Mouse (Mus musculus): ENCODE measurements at regions not wholly inside any gene's neighbourhood (a gene's known extent, or its start where the extent isn't known, plus 50 kb on each side); places are given as distances from the start of the nearest gene placed in this dataset.
A peak's percentile ranks its signal among the peaks of the same experiment; 100 is the strongest.

DNA sequence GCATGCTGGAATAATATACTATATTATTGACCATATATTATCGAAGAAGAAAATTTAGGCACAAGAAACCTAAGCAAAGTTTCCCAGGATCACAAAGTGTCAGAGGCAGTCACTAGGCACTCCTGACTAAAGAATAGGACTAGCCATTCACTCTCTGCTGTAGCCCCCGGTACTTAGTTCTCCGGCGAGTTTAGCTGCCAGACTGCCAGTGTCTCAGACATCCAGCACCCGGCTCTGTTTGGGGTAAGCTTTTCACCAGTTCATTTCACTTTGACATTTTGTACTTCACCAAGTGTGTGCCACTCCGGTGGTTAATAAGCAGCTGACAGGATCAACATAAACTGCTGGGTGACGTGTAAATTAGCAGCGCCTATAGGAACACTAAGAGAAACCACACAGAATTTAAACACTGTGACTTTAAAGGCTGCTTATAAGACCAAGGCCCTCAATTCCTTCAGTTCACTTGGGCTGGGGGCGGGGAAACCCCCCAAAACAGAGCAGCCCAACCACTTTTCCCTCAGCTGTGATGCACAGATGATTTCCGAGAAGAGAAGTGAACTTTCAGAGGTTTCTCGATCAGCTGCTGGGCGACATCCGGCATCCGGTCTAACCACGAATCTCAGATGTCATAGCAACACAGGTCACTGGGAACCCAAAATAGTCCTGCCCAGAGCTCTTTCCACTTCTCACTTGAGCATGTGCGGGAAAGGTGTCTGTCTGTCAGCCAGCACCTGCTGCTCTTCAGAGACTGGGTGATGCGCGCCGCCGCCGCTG is 234.3 kb downstream of the Gm5426 start:
- peak in 1 of 2 experiments; percentile 14 for DNase-seq (ENCODE audit: inconsistent age in 2 of 2, low spot score in 1 of 2)

DNA sequence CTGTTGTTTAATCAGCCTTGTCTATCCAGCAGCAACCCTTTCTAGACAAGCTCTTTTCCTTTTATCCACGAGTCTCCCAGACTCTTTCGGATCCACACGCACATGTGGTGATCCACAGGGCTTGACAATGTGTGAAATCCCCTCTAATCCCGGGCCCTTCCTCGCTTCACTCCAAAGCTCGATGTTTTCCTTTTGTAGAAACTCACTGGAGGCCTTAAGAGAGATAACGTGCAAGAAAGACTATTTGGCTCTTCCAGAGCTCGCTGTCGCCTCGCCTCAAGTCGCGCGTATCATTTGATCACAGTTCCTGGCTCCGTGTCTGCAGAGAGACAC is 234.9 kb downstream of the Gm5426 start:
- no peak for DNase-seq (ENCODE audit: inconsistent age in 2 of 2, low spot score in 1 of 2)

DNA sequence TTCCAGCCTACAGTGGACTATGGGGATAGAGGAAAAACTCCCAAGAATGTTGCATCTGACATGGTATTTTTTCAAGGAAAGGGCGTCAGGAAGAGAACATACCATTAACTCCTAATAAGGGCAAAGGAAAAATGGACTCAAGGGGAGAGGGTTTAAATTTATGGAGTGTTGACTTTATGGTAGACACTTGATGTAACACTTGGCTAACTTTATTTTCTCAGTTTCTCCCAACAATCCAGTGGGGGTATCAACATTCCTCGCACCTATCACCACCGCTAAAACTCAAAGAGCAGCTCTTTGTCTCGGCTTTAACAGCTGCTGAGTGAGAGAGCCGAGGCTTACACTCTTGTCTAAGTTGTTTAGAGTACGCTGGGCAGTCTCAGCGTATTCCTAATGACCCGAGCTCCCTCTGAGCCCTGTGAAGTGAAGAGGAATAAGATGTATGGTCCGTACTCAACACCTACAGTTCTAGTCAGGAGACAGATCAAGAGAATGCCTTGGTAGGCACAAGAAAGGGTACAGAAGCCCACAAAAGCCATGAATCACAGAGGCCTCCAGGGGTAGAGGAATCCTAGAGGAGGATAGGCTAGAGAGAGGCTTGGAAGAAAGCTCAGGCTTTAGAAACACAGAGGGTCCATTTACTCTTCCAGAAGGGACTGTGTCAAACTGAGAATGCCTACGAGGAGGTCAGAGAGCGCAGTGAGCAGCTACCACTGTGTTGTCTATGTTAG is 236.4 kb downstream of the Gm5426 start:
- DNase-seq (ENCODE audit: inconsistent age in 2 of 2, low spot score in 1 of 2) = no peak

DNA sequence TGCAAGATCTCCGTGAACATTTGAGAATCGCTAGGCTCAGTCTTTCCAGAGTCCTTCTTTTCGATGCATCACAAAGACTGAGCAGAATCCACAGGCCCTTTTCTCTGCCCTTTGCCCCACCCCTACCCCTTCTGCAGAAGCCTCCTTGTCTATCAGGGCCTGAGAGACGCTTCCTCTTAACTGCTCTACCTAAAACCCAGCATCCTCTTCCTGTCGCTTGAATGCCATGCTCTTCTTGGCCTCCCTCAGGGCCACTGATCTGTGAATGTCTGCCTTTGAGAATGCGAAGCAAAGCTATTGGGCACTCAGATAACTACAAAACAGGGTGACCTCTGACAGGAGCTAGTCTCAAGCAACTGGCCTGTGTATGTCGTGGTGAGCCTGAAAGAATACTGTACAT is 237.1 kb downstream of the Gm5426 start:
- no peak for DNase-seq (ENCODE audit: inconsistent age in 2 of 2, low spot score in 1 of 2)

DNA sequence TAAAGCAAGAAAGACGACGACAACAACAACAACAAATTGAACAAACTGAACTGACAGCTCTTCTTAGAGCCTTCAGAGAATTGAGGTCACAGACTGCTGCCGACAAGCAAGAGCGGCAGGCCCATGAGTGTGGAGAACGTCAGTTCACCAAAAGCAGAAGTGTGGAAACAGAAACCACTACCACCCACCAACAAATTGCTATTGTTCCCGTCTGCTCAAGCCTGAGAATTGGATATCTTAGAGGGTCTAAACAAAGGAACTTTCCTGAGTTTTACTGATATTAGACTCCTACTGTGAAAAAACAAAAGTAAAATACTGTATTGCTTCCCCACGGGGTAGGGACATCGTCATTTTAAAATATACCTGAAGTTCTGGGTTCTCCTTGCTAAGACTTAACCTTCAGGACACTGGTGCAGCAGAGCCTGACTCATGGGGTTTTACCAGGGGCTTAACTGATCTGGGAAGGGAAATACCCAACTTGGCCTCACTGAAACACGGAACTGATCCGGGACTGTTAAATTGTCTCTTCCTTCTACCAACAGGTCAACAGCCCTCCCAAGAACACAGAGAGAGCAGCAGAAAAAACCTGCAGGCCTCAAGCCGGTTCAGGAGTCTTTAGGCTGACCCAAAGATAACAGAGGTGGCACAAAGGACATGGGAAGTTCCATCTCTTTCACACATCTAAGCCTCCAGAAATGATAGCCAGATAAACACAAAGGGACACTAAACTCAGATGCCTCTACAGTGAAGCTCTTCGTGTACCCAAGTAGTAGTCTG is 238.1 kb downstream of the Gm5426 start:
- DNase-seq (ENCODE audit: inconsistent age in 2 of 2, low spot score in 1 of 2) = no peak

DNA sequence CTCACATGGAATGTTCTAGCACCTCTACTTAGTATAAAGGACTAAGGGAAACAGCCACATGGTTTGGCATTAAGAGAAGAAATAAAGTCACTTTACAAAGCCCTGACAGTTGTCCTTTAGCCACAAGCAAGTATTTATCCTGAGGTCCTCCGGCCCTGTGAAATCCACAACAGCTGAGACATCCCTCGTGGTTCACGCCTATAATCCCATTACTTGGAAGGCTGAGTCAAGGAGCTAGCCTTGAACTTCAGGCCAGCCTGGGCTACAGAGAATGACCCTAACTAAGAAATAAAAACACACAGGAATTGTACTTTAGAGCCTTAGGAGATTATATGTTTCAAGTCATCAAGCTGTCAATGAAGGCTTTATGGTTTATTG is 238.7 kb downstream of the Gm5426 start:
- DNase-seq (ENCODE audit: inconsistent age in 2 of 2, low spot score in 1 of 2) = no peak

DNA sequence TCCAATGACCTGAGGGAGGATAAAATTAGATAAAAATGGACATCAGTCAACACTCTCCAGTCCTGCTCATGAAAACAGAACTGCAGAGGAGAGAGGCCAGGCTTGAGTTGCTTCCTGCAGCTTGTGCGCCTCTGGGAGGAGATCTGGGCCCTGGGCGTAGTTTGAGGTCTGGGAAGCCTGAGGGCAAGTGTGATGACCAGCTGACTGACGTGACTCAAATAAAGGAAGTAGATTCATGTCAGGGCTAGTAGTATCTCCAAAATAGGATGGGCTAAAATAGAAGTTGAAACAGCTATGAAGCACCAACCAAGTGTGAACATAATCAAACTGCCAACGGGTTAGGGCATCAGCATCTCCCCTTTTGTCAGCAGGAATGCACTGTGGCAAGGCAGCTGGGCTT is 239.3 kb upstream of the Btg1 start:
- peak; percentile 35 to 45 for DNase-seq (ENCODE audit: inconsistent age in 2 of 2, low spot score in 1 of 2)

DNA sequence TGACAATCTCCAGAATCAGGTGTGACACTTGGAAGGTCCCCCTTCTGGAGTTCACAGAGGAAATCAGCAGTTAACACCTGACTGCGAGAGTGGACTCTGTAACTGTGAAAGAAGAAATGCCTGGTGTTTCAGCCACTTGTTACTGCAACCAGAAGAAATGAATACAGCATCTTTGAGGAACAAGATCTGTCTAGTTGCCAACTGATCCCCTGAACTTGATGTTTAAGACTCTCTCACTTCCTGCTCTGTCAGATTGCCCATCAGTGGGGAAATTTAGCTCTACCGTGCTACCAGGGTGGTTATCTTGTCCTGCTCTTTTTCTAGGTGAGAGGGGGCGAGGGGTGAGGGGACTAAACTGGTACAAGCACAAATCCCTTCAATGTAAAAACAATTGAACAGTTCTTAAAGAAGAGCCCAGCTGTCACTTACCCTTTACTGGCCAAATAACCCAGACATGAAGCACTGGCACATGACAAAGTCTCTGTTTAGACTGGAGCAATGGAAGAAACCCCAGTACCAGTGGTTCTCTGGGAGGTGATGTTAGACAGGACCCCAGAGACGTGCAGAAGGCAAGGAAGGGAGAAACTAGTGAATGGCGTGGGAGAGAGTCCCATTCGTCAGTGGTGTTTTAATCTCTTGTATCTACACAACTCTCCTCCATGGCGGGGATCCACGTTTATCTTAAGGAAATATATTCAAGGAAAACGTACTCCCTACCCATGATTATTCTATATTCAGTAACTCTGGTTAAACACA is 237.6 kb upstream of the Btg1 start:
- no peak for DNase-seq (ENCODE audit: inconsistent age in 2 of 2, low spot score in 1 of 2)

DNA sequence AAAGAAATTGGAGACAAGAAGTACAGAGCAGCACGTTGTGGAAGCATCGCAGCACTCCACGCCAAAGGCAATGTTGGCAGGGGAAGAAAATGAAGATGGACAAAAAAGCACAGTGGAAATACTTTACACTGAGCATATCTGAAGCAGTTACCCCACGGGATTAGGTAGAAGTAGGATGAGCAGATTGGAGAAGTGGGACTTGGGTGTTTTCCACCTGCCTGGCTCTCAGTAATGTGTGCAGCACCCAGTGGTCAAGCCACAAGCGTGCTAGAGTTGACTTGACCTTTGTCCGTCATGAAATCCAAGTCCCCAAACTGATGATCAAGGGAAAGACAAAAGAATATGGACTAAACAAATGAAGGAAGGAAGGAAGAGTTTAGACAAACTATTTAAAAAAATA is 235.1 kb upstream of the Btg1 start:
- no peak for DNase-seq (ENCODE audit: inconsistent age in 2 of 2, low spot score in 1 of 2)

DNA sequence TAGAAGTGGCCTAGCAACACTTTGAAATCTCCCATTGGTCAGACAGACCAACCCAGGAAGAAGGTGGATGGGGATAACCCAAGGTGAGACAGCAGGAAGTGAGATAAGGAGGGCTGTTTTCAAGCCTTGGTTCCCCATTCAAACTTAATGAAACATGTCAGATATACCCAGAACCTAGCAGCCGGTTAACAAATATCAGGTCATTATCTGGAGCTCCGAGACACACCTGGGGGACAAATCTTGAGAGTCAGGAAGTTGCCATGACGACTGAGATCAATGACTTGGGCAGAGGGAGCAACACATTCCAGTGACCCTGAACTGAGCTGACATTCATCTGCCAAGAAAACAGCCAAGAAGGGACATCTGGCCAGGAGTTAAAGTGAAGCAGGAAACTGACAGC is 225.1 kb upstream of the Btg1 start:
- DNase-seq (ENCODE audit: inconsistent age in 2 of 2, low spot score in 1 of 2) = no peak

DNA sequence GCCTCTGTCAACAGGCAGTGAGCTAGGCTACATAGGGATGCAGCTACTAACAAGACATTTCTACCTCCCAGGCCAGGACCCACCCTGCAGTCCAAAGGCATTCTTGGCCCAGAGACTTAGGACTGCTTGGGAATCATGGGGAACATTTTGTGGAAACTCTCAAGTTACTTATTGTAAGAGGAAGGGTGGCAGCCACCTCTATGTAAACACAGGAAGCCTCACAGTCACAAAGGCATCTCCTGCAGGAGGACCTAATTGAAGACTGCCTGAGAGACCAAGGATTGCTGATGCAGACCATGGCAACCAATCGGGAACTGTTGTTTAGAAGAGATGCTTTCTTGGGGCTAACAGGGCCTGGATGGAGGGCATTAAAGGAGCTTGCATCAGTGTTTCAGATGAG is 224.0 kb upstream of the Btg1 start:
- DNase-seq (ENCODE audit: inconsistent age in 2 of 2, low spot score in 1 of 2) = no peak

DNA sequence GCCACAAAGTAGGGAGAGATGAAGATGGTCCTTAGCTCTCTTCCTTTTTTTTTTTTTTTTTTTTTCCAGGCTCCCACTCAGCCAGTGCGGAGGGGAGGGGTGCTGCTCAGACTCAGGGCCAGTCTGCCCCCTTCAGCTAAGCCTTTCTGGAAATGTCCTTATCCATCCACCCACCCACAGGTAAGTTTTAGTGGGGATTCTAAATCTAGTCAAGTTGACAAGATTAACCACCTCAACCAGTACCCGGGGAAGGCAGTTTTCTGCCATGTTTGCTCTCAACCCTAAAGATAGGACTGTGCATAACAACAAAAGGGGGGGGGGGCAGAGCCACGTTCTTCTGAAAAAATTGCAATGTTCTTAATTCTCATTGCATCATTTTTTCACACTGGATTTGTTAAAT is 222.6 kb upstream of the Btg1 start:
- DNase-seq (ENCODE audit: inconsistent age in 2 of 2, low spot score in 1 of 2) = no peak

DNA sequence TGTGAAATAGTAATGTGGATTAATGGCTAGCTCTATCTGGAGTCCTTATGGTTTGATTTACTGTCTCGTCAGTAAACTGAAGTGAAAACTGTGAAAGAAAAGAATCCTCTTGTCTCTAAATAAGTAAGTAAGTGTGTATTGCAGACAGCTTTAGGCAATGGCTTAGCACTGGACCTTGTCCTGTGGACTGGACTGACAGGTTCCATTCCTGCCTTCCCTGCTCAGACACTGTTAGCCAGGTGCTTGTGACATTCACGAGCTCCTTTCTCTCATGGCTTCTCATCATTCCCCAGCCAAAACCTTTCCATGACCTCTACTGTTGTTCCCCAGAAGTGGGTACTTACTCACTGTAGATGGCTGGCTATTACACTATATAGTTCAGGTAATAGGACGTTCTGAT is 221.8 kb upstream of the Btg1 start:
- no peak for DNase-seq (ENCODE audit: inconsistent age in 2 of 2, low spot score in 1 of 2)

DNA sequence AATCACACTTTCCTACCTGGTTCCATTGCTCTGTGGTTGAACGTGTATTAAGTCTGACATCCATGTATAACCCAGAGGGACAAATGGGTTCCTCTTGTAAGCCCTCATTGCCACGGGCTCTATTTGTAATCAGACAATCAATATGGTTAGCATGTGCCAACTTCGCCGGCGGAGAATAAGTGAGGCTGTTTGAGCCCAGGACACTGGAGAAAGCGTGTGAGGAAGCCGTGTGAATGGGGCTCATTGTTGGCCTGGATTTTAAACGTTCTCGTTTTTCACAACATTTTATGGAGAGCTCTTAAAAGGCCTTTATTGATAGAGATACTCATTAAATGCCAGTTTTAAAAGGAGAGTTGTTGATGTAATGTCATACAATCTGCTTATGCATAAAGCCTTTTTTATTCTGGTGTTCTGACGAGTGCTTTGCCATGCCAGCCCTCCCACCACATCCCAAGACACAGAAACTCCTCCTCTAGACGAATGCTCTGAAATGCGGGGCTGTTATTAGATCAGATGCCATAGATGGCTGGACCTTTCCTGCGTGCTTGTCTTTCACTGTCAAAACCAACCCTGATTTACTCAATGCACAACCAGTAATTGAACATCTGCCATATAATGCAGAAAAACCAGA is 218.8 kb upstream of the Btg1 start:
- no peak for DNase-seq (ENCODE audit: inconsistent age in 2 of 2, low spot score in 1 of 2)

DNA sequence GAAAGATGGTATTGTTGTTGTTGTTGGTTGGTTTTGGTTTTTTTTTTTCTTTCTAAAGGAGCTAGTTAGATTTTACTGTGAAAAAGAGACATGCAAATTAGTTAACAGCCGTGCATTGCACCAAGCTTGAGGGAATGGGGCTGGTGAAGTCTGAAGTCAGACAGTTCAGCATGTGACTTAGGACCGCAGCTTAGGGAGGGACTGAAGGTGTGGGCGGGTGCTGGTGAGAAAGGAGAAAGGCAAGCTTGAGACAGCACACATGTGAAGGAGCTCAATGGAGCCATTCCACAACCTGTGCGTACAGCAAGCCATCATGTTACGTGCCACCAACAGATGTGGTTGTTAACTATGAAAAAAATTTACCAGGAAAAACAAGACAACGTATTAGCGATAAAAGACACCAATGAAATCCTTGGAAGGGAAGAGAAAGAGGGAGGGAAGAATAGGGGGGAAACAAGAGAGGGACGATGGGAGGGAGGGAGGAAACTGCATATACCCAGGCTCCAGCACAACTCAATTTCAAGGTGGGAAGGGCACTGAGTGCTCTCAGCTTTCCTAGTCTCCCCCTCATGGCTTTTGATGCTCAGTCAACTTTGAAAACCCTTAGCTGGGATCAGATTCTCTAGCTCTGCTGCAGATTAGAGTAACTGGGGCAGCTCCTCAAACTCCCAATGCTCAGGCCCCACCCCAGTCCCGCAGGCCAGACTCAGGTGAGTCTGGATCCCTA is 218.1 kb upstream of the Btg1 start:
- DNase-seq (ENCODE audit: inconsistent age in 2 of 2, low spot score in 1 of 2) = no peak

DNA sequence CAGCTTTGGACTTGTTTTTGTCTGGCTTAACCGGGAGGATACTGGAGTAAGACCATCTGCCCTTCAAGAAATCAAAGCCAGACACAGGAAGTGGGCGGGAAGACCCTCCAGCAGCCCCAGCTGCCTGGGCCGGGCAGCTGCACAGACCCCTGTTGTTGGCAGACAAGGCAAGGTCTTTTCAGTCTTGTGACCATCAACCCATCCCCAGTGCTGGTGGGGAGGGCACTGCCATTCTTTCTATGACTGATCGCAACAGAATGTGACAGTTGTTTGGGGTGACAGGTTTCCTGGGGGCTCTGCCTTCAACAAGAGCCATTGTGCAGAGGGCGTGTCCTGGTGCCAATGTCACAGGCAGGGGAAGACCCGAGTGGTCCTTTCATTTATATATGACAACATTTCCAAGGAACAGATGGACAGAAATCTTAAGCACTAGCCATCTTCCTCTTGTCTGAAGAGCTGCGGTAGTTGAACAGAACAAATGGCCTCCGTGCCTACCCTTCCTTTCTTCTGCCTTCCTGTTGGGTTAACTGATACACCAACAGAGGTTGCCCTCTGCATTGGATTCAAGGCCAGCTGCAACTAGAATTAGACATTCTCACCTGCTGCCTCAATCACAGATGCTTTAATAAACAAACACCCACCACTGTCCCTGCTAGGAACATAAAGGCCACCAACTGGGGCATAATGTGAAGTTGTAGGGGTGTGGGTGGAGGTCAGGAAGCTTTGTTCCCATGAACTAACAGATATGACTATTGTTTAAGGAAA is 217.0 kb upstream of the Btg1 start:
- no peak for DNase-seq (ENCODE audit: inconsistent age in 2 of 2, low spot score in 1 of 2)

DNA sequence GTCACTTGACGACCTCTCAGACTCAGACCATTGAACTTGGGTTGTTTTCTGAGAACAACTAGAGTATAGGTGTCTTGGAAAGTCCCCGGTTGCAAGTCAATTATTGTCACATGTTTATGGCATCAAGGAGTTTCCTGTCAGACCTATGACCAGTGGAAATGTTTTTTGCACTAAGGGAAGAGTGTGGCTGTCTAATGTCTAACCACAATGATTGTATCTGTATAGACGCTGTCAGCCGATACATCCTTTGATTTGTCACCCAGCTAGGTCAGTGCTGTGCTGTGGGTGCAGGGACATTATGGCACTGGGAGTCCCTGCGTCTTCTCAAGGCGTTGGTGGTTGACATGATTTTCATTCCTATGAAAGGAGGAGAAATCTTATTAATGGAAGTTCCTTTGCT is 216.0 kb upstream of the Btg1 start:
- no peak for DNase-seq (ENCODE audit: inconsistent age in 2 of 2, low spot score in 1 of 2)

DNA sequence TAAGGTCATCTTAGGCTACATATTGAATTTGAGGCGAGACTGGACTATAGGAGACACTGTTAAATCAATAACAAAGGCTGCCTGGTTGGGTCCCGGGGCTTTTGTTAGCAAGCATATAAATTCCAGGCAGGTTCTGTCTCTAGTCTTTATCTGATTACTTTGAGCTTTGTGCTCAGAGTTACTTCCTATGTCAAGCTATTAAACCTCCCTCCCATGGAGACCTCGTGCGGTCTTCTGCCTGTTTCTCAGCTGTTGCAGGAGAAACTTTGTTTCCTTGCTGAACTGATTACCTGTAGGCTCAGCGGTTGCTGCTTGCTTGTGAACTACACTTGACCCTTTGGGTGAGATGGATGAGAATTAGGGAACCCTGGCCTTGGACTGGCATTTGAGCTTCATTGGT is 210.5 kb upstream of the Btg1 start:
- DNase-seq (ENCODE audit: inconsistent age in 2 of 2, low spot score in 1 of 2) = no peak

DNA sequence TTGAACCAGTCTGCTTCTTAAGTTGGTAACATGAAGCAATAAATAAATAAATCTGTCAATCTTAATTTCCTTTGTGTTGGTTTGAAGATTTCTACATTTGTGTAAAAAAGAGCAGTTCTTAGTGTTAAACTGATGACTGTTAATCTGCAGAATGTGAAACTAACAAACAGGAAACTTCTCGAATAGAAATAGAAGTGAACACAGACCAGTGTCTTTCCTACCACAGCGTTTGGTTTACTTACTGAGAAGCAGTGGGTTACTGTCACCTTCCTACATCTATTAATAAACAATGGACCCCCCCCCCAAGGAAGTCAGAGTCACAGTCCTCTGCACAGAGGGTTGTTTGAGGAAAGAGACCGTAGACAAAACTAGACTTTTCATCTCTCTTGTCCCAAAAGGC is 209.0 kb upstream of the Btg1 start:
- DNase-seq (ENCODE audit: inconsistent age in 2 of 2, low spot score in 1 of 2) = no peak

DNA sequence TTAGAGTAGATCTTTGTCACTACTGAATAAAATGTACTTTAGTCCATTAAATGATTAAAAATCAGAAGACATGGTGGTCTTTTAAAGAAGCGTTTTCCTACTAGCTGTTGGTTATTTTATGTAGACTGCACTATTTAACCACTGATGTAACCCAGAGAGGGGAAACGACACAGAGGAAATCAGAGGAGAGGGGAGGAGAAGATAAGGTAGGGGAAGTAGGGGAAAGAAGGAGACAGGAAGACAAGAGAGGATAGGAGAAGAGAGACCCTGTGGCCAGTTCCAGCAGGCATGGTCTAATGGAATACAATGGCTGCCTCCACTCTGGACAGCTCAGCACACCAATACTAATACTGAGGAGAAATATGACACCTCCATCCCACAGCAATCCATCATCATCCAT is 208.6 kb upstream of the Btg1 start:
- no peak for DNase-seq (ENCODE audit: inconsistent age in 2 of 2, low spot score in 1 of 2)
